Mouse (Mus musculus) limb, embryonic 14.5 days (tissue): Measurements from ENCODE around the gene Pdss2. TPM values are rescaled to one million over a fixed set of nuclear protein-coding genes. Genes with fewer than 3 reads are reported as not detected.

Source experiments
- ATAC-seq: fragments of 200-750 bp; cut with Nextera tagmentation; 2 replicates; pipeline ENCODE4 v1.8.0; 2017; ENCODE audit warnings: low read depth, moderate number of reproducible peaks, moderate TSS enrichment; ENCODE audit not compliant: low FRiP score
- DNase-seq: peaks from one replicate; pipeline ENCODE4 v3.0.0-alpha.2; 2015; ENCODE audit warnings: low spot score
- H3K27ac ChIP-seq: fragments of 300-500 bp; sonication (generic); replicated peaks from 2 replicates; pipeline ENCODE4 v1.5.1; 2014; ENCODE audit warnings: low read depth, mild to moderate bottlenecking, low read length, moderate library complexity, mixed read lengths
- H3K27me3 ChIP-seq: fragments of 300-500 bp; sonication (generic); 2 replicates; pipeline ENCODE4 v1.6.1; 2014; ENCODE audit warnings: low read length, mixed read lengths; ENCODE audit not compliant: control insufficient read depth, insufficient read depth
- H3K36me3 ChIP-seq: fragments of 300-500 bp; sonication (generic); 2 replicates; pipeline ENCODE4 v1.6.1; 2014; ENCODE audit warnings: mild to moderate bottlenecking, low read length, moderate library complexity, mixed read lengths; ENCODE audit not compliant: control insufficient read depth, insufficient read depth
- H3K4me1 ChIP-seq: fragments of 300-500 bp; sonication (generic); 2 replicates; pipeline ENCODE4 v1.6.1; 2014; ENCODE audit warnings: antibody characterized with exemption, low read length, mixed read lengths; ENCODE audit not compliant: control insufficient read depth, insufficient read depth
- H3K4me2 ChIP-seq: fragments of 300-500 bp; sonication (generic); replicated peaks from 2 replicates; pipeline ENCODE4 v1.6.1; 2014; ENCODE audit warnings: low read depth, mild to moderate bottlenecking, low read length, moderate library complexity; ENCODE audit not compliant: severe bottlenecking
- H3K4me3 ChIP-seq: fragments of 300-500 bp; sonication (generic); replicated peaks from 2 replicates; pipeline ENCODE4 v1.5.1; 2014; ENCODE audit warnings: low read length
- H3K9ac ChIP-seq: fragments of 300-500 bp; sonication (generic); 2 replicates; pipeline ENCODE4 v1.6.1; 2014; ENCODE audit warnings: mild to moderate bottlenecking, low read depth, low read length, moderate library complexity; ENCODE audit not compliant: severe bottlenecking
- H3K9me3 ChIP-seq: fragments of 300-500 bp; sonication (generic); 2 replicates; pipeline ENCODE4 v1.6.1; 2016; ENCODE audit warnings: low read length; ENCODE audit not compliant: control insufficient read depth
- POLR2A ChIP-seq: fragments of 200-500 bp; IDR thresholded peaks from 2 replicates; pipeline ENCODE4 v1.8.0; 2012; ENCODE audit warnings: inconsistent platforms, mild to moderate bottlenecking, moderate library complexity, borderline replicate concordance; ENCODE audit not compliant: insufficient read depth, insufficient read length; ENCODE audit errors: extremely low read depth
- WGBS: fragments of 180-500 bp; shearing (Covaris S2); extraction: QIAGEN DNeasy Blood & Tissue Kit; methylation state at CpG from one replicate; pipeline ENCODE4 v1.1.7; 2014; 5-methylcytosine and 5-hydroxymethylcytosine counted together
- polyA plus RNA-seq, 2 experiments: library from polyadenylated mRNA; depleted of rRNA in 1 of 2; stranded (reverse) in 1 of 2; unstranded in 1 of 2; fragments of >200 nt; fragmentation: Nextera tagmentation in 1 of 2; extraction: Ambion mirVana in 1 of 2; gene quantifications; 2 replicates each; pipeline versions ENCODE4 v1.2.1 to v1.2.3; 2012 to 2014

Pdss2 gene
- 8.8 and 9.5 TPM in 2 replicates for polyA plus RNA-seq (2012; rRNA removed)
- polyA plus RNA-seq (2014; fragmentation: Nextera tagmentation; extraction: Ambion mirVana): 9.3 and 10.1 TPM in 2 replicates

DNA sequence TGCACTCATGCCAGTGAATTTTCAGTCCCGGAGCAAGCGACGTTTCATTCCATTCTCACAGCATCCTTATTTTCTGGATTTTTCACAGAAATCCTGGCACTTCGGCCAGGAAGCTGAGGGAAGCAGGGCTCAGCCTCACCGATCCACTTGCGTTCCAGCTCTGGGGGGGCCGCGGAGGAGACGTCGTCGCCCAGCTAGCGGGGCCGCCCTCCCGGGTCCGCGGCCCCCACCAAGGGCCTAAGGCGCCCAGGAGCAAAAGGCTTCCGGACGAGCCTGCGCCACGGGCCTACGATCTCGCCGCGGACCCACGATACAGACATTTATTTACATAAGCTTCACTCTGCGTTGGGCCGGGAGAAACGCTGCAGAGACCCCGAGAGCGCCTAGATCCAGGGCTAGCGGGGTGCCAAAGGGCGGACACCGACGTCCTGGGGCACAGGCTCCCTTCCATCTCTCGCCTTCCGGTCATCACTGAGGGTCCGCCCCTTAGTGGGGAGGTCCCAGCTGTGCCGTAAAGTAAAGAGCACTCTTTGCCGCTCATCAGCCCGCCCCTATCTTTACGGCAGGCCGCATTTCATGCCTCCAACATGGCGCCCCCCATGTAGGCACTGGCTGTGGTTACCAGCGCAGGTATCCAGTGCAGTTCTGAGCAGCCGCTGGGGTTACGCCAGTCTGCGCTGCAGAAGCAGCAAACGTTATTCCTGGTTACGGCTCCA is at the start of gene Pdss2:
TSS of gene Pdss2 (plus strand) at position 577 of the 716 bp plus-strand sequence.
- ATAC-seq: peak; percentile 97
- Histone ChIP-seq H3K36me3 (no peaks in the 10 kb centered on the region), H3K9ac (peak within 1 kb of the TSS; percentile 81), H3K27ac (peak within 1 kb of the TSS; percentile 85), H3K4me2 (peak within 1 kb of the TSS; percentile 83), H3K4me1 (peaks cover 7% of the 10 kb centered on the region), H3K4me3 (peak within 1 kb of the TSS; percentile 63), H3K27me3 (no peaks in the 10 kb centered on the region), H3K9me3 (no peaks in the 10 kb centered on the region)
- 1% methylated on average over 47 of the region's 50 CpGs for WGBS
- peak; percentile 97 for DNase-seq
- 0 out of 2 replicates have a peak, but pooled peaks have one; percentile 95 for TF ChIP-seq POLR2A

DNA sequence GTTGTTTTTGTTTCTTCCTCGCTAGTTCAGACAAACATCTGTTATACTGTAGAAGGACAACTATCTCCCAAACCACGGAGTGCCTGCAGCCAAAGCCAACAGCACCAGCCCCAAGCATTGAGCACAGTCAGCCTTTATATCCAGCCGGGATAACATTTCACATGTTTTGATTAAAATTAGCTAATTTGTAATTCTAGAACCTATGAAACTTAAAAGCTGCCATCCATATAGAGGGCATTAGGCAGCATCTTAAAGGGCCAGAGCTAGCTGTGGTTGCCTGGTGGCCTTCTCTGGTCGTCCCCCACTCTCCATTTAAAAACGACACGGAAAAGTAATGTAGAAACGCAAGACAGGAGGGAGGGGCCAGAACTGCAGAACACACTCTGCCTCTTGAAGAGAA is 49.2 kb upstream of the Pdss2 start:
- 0 out of 2 replicates have a peak, but pooled peaks cover 17% of the 10 kb centered on the region for H3K27me3 ChIP-seq
- peaks cover 32% of the 10 kb centered on the region for H3K4me1 ChIP-seq
- ATAC-seq (no peak), DNase-seq (peak; percentile 15)
- no peaks in the 10 kb centered on the region for H3K36me3 ChIP-seq
- no peak overlapping the region for H3K9ac ChIP-seq
- no peak for TF ChIP-seq POLR2A
- 3% methylated on average over 7 of the region's 7 CpGs for WGBS
- H3K4me3 ChIP-seq: peak overlapping the region; percentile 83
- H3K4me2 ChIP-seq: peak overlapping the region; percentile 71
- H3K27ac ChIP-seq: no peak overlapping the region; the same call in 1 of the 2 replicates
- H3K9me3 ChIP-seq: no peaks in the 10 kb centered on the region

DNA sequence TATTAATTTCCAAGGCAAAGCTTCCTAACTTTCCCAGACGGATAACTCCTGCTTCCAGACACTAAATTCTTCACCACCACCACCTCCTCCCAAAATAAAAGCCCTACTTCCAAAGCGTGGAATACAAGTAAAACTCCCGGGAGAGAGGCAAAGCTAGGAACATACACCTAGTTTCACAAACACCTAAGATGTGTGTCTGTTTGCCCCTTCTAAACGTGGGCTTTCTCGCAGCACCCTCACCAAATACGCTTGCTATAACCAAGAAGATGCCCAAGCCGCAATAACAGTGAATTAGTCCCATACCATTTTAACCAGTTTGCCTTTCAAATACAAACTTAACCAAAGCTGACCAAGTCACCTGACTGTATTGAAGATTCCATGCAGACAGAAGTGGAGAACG is 48.7 kb upstream of the Pdss2 start:
- no peaks in the 10 kb centered on the region for H3K36me3 ChIP-seq
- peaks cover 30% of the 10 kb centered on the region for H3K4me1 ChIP-seq
- H3K27ac ChIP-seq: no peak overlapping the region
- WGBS: 2% methylated on average over 8 of the region's 8 CpGs
- DNase-seq (no peak), ATAC-seq (no peak)
- H3K9me3 ChIP-seq: no peaks in the 10 kb centered on the region
- no peak overlapping the region; the same call in 1 of the 2 replicates for H3K9ac ChIP-seq
- H3K4me3 ChIP-seq: peak overlapping the region; percentile 83
- TF ChIP-seq POLR2A: no peak
- 0 out of 2 replicates have a peak, but pooled peaks cover 17% of the 10 kb centered on the region for H3K27me3 ChIP-seq
- H3K4me2 ChIP-seq: peak overlapping the region; percentile 71

DNA sequence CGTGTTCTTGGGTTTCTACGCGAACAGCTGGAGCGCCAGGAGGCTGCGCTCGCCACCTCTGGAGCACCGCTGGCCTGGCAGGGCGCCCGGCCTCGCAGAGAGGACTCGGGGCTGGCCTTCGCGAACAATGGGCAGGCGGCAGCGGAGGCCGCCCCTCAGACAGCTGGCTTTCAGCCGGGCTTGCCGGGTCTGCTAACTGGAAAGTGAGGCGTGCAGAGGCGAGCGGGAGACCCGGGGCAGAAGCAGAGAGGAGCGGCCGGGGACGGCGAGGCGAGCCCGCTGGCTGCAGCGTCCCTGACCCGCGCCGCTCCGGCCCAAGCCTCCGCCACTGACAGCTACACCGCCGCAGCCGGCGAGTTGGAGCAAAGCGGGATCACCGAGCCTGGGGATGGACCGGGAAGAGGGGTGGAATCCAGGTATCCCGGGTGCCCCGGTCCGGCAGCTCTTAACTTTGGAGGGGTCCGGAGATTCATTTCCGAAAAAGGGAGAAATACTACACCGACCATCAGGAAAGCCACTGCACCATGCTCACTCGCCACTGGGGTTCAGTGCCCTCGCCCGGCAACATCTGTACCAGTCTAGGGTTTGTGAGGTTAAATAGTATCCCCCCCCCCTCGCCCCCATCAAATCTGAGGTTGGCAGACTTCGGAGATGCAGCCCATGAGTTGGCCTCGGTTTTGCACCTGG is 48.0 kb upstream of the Pdss2 start:
- DNase-seq: peak; percentile 80
- Histone ChIP-seq H3K4me3 (peak overlapping the region; percentile 83), H3K27ac (peak overlapping the region; percentile 86), H3K9ac (peak overlapping the region; percentile 79), H3K36me3 (no peaks in the 10 kb centered on the region), H3K27me3 (0 out of 2 replicates have a peak, but pooled peaks cover 17% of the 10 kb centered on the region), H3K4me1 (peaks cover 25% of the 10 kb centered on the region), H3K4me2 (peak overlapping the region; percentile 71), H3K9me3 (no peaks in the 10 kb centered on the region)
- WGBS: under 1% methylated on average over 48 of the region's 53 CpGs
- no peak for TF ChIP-seq POLR2A
- ATAC-seq: peak; percentile 20; the same call in 1 of the 2 replicates

DNA sequence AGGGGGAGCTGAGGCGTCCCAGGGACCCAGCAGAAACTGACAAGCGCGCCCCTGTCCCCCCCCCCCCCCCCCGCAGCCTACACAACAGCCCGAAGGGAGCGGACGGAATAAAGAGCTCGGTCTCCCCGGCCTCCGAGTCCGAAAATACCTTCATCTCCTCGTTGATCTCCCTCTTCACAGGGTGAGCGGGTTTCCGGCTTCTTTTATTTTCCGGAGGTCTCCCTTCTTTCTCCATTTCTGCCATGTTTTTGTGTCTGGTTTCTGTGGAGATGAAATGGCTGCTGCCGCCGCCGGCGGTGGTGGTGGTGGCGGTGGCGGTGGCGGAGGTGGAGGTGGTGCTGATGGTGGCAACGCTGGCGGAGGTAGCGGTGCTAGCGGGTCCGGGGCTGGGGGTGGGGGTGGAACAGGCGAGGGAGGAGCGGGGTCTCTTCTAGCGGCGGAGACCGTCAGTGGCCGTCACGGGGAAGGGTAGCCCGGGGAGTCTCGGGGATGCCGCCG is 47.4 kb upstream of the Pdss2 start:
- no peak for TF ChIP-seq POLR2A
- ATAC-seq (peak; percentile 17), DNase-seq (no peak)
- Histone ChIP-seq H3K36me3 (no peaks in the 10 kb centered on the region), H3K27ac (peak overlapping the region; percentile 86), H3K27me3 (0 out of 2 replicates have a peak, but pooled peaks cover 17% of the 10 kb centered on the region), H3K4me1 (peaks cover 25% of the 10 kb centered on the region), H3K4me3 (peak overlapping the region; percentile 83), H3K4me2 (peak overlapping the region; percentile 71), H3K9ac (peak overlapping the region; percentile 79), H3K9me3 (no peaks in the 10 kb centered on the region)
- 2% methylated on average over 22 of the region's 38 CpGs for WGBS
